Mouse (Mus musculus) neural tube, embryonic 13.5 days (tissue): ENCODE results near the gene Evi5. TPM values are rescaled to one million over a fixed set of nuclear protein-coding genes. Genes with fewer than 3 reads are reported as not detected.
"Not testable (repeated sequence)": the region's sequence is repeated elsewhere in the genome, so short reads cannot be mapped to it uniquely, and the experiment has no call there.

Experiments
- ATAC-seq: fragments of 200-750 bp; cut with Nextera tagmentation; 2 replicates; pipeline ENCODE4 v1.8.0; 2017; ENCODE audit warnings: low read depth, mild to moderate bottlenecking, moderate TSS enrichment, moderate library complexity
- H3K27ac ChIP-seq: fragments of 300-500 bp; sonication (generic); replicated peaks from 2 replicates; pipeline ENCODE4 v1.5.1; 2015; ENCODE audit warnings: moderate library complexity, mild to moderate bottlenecking, inconsistent platforms
- H3K27me3 ChIP-seq: fragments of 300-500 bp; sonication (generic); 2 replicates; pipeline ENCODE4 v1.6.1; 2015; ENCODE audit warnings: mild to moderate bottlenecking, inconsistent platforms
- H3K36me3 ChIP-seq: fragments of 300-500 bp; sonication (generic); 2 replicates; pipeline ENCODE4 v1.6.1; 2015; ENCODE audit warnings: mild to moderate bottlenecking, inconsistent platforms
- H3K4me1 ChIP-seq: fragments of 300-500 bp; sonication (generic); replicated peaks from 2 replicates; pipeline ENCODE4 v1.6.1; 2015; ENCODE audit warnings: inconsistent platforms
- H3K4me2 ChIP-seq: fragments of 300-500 bp; sonication (generic); 2 replicates; pipeline ENCODE4 v1.6.1; 2015; ENCODE audit warnings: inconsistent platforms, mild to moderate bottlenecking, moderate library complexity
- H3K4me3 ChIP-seq: fragments of 300-500 bp; sonication (generic); 2 replicates; pipeline ENCODE4 v1.5.1; 2015; ENCODE audit warnings: mild to moderate bottlenecking, inconsistent platforms
- H3K9ac ChIP-seq: fragments of 300-500 bp; sonication (generic); 2 replicates; pipeline ENCODE4 v1.6.1; 2015; ENCODE audit warnings: moderate library complexity, mild to moderate bottlenecking, inconsistent platforms
- H3K9me3 ChIP-seq: fragments of 300-500 bp; sonication (generic); 2 replicates; pipeline ENCODE4 v1.6.1; 2016; ENCODE audit warnings: inconsistent platforms
- WGBS: fragments of 180-500 bp; shearing (Covaris S2); methylation state at CpG from one replicate; pipeline ENCODE4 v1.1.7; 2015; 5-methylcytosine and 5-hydroxymethylcytosine counted together
- polyA plus RNA-seq: library from polyadenylated mRNA; unstranded; fragments of >200 nt; fragmentation: Nextera tagmentation; extraction: Ambion mirVana; gene quantifications from 2 replicates; pipeline ENCODE4 v1.2.1, GENCODE M21; 2015

Gene Evi5
- polyA plus RNA-seq, 1 experiment from 2014 or later = 56.1 TPM

GRCm38 (mm10) chr5:107900206-107901013 is 25.5 kb upstream of the Evi5 start, which contains the start of gene Rpl5:
Rpl5 (plus strand) TSS chr5:107900502.
- Histone ChIP-seq H3K4me3 (peak within 1 kb of the TSS; percentile 82), H3K4me1 (peaks cover 19% of the 10 kb centered on the region), H3K27ac (peak within 1 kb of the TSS; percentile 91), H3K9ac (peak within 1 kb of the TSS; percentile 93), H3K4me2 (peak within 1 kb of the TSS; percentile 87), H3K36me3 (peaks cover 31% of the 10 kb centered on the region), H3K9me3 (no peaks in the 10 kb centered on the region), H3K27me3 (no peaks in the 10 kb centered on the region)
- peak; percentile 98 for ATAC-seq
- 4% methylated on average over 65 of the region's 66 CpGs for WGBS

- WGBS = 70% methylated on average over 1 of the region's 1 CpGs
- no peaks in the 10 kb centered on the region for H3K9me3 ChIP-seq
- ATAC-seq = no peak
These were observed 21.4 kb upstream of the Evi5 start for GRCm38 (mm10) chr5:107896265-107896664.

DNA sequence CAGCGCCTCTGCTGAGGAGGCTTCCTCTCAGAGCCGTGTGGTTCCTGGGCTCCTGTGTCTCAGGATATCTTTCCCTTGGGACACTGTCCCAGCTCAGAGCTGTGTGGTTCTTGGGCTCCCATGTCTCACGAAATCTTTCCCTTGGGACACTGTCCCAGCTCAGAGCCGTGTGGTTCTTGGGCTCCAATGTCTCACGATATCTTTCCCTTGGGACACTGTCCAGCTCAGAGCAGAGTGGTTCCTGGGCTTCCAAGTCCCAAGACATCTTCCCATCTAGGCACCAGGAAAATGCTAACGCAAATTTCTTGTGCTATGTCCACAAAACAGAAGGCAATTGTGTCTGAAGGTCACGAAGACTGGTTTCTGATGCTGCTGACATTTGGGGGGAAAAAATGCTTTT is 19.8 kb upstream of the Evi5 start:
- WGBS = 69% methylated on average over 7 of the region's 7 CpGs
- no peaks in the 10 kb centered on the region for H3K9me3 ChIP-seq
- H3K4me1 ChIP-seq = no peaks in the 10 kb centered on the region
- no peak overlapping the region for H3K4me2 ChIP-seq
- ATAC-seq = no peak
- H3K4me3 ChIP-seq = no peak overlapping the region
- H3K27ac ChIP-seq = no peak overlapping the region
- H3K27me3 ChIP-seq = no peaks in the 10 kb centered on the region
- H3K9ac ChIP-seq = no peak overlapping the region
- no peaks in the 10 kb centered on the region for H3K36me3 ChIP-seq

More at GRCm38 (mm10) chr5:107896265-107896664, 21.4 kb upstream of the Evi5 start:
- H3K4me2 ChIP-seq = no peak overlapping the region
- no peaks in the 10 kb centered on the region for H3K36me3 ChIP-seq
- H3K4me1 ChIP-seq = peaks cover under 1% of the 10 kb centered on the region; the same call in 1 of the 2 replicates
- no peaks in the 10 kb centered on the region for H3K27me3 ChIP-seq
- H3K4me3 ChIP-seq = no peak overlapping the region
- H3K27ac ChIP-seq = no peak overlapping the region
- H3K9ac ChIP-seq = no peak overlapping the region

DNA sequence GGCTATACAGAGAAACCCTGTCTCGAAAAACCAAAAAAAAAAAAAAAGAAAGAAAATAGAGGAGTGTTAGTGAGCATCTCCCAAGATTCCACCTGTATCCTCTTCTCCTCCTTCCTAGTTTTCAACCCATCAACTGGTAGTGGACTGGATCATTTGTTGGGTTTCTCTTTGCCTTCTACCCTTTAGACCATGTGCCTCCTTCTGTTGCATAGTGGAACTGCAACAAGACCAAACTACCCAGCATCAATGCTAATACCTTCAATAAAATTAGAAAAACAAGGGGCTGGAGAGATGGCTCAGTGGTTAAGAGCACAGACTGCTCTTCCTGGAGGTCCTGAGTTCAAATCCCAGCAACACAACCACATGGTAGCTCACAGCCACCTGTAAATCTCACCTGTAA is 16.6 kb upstream of the Evi5 start:
- not testable (repeated sequence) for H3K4me2 ChIP-seq, H3K36me3 ChIP-seq, H3K9me3 ChIP-seq, H3K27me3 ChIP-seq, H3K9ac ChIP-seq, H3K4me1 ChIP-seq, ATAC-seq, H3K4me3 ChIP-seq, H3K27ac ChIP-seq
- WGBS = 40% methylated on average over 1 of the region's 1 CpGs

- Histone ChIP-seq H3K9me3 (no peaks in the 10 kb centered on the region), H3K4me3 (no peak overlapping the region), H3K4me2 (no peak overlapping the region), H3K36me3 (no peaks in the 10 kb centered on the region), H3K27me3 (no peaks in the 10 kb centered on the region), H3K4me1 (no peaks in the 10 kb centered on the region), H3K9ac (no peak overlapping the region), H3K27ac (no peak overlapping the region)
- 68% methylated on average over 9 of the region's 9 CpGs for WGBS
- ATAC-seq = no peak
These were observed 15.3 kb upstream of the Evi5 start for GRCm38 (mm10) chr5:107889994-107890888.

DNA sequence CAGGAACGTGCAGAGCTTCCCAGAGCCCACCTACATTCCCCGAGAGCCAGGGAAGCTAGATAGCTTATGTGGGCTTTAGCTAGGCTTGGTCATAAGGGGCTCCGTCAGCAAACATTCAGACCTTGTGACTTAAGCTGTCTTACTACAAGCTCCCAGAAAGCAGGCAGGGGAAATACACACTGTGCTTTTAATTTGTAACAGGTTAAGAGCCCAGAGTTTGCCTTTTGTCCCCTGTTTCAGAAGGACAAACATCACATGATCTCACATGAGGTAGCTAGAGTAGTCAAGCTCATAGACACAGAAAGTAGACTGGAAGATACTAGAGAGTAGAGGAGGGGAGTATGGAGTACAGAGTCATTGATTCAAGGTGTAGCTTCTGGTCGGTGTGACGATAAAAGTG is 5.8 kb upstream of the Evi5 start:
- H3K4me2 ChIP-seq = no peak overlapping the region

GRCm38 (mm10) chr5:107877053-107877452 is 2.1 kb upstream of the Evi5 start:
- H3K4me1 ChIP-seq = no peaks in the 10 kb centered on the region
- H3K27me3 ChIP-seq = no peaks in the 10 kb centered on the region
- no peak overlapping the region for H3K4me3 ChIP-seq
- 85% methylated on average over 1 of the region's 1 CpGs for WGBS
- H3K36me3 ChIP-seq = no peaks in the 10 kb centered on the region
- H3K4me2 ChIP-seq = no peak overlapping the region
- no peak for ATAC-seq
- H3K9me3 ChIP-seq = no peaks in the 10 kb centered on the region
- no peak overlapping the region for H3K27ac ChIP-seq
- H3K9ac ChIP-seq = no peak overlapping the region

More for the DNA sequence above, 5.8 kb upstream of the Evi5 start:
- Histone ChIP-seq H3K9me3 (no peaks in the 10 kb centered on the region), H3K9ac (no peak overlapping the region), H3K36me3 (no peaks in the 10 kb centered on the region), H3K4me3 (no peak overlapping the region), H3K4me1 (no peaks in the 10 kb centered on the region), H3K27ac (no peak overlapping the region), H3K27me3 (no peaks in the 10 kb centered on the region)
- 84% methylated on average over 5 of the region's 5 CpGs for WGBS
- no peak for ATAC-seq

DNA sequence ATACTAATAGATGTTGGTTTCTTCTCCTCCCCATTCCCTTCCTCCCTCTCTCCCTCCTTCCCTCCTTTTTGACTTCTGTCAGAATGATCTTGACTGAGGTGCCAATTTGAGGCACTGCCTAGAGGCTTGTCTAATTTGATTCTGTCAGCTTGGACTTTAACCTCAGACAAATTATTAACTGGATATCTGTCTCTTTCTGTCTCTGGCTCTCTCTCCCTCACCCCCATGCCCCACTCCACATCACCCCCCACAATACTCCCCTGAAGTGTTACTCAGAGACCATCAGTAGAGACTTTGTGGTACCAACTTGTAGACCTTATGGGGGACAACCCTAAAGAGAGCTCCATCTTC is 329 bp upstream of the Evi5 start:
- no peaks in the 10 kb centered on the region for H3K36me3 ChIP-seq
- no peak overlapping the region for H3K4me3 ChIP-seq
- no peak overlapping the region for H3K4me2 ChIP-seq
- 0 out of 2 replicates have a peak, but pooled peaks cover 3% of the 10 kb centered on the region for H3K27me3 ChIP-seq
- no peaks in the 10 kb centered on the region for H3K4me1 ChIP-seq
- no peak for ATAC-seq
- H3K9me3 ChIP-seq = no peaks in the 10 kb centered on the region
- no peak overlapping the region for H3K27ac ChIP-seq
- H3K9ac ChIP-seq = no peak overlapping the region

DNA sequence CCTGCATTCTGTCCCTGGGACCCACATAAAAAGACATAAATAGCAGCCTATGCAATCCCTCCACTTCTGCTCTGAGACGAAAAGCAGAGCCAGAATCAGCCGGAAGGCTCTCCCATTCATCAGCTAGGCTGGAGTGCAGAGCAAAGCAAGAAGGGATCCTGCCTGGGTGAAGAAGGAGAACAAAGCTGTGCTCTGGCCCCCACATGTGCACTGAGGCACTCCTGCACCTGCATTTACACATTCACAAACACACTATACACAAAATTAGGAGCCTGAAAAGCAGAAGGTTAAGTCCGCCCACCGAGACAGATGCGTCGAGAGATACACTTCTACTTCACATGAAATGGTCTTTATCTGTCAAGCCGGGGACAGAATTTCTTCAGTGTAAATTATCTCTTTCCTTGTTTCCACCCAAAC is 1.0 kb downstream of the Evi5 start:
- WGBS = 66% methylated on average over 7 of the region's 7 CpGs
- no peak overlapping the region for H3K4me2 ChIP-seq
- no peak for ATAC-seq
- no peaks in the 10 kb centered on the region for H3K9me3 ChIP-seq
- 0 out of 2 replicates have a peak, but pooled peaks cover 3% of the 10 kb centered on the region for H3K27me3 ChIP-seq
- H3K4me1 ChIP-seq = no peaks in the 10 kb centered on the region
- no peak overlapping the region for H3K9ac ChIP-seq
- no peaks in the 10 kb centered on the region for H3K36me3 ChIP-seq
- no peak overlapping the region for H3K27ac ChIP-seq
- no peak overlapping the region for H3K4me3 ChIP-seq

DNA sequence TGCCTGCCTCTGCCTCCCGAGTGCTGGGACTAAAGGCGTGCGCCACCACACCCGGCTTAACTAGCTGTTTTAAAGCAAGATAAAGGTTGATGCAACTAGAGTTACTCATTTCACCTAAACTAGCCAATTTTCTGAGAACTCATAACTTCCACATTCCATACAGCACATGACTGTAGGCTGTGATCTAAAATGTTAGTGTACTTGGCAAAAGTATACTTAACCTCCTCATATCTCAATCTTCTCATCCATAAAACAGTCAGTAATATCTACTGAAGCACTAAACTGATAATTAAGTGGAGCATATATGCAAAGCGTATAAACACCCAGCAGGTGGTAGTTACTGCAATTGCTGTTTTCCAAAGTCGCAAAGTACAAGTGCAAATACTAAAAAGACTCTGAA is 1.6 kb downstream of the Evi5 start:
- H3K36me3 ChIP-seq = no peaks in the 10 kb centered on the region
- no peak overlapping the region for H3K4me3 ChIP-seq
- no peak overlapping the region for H3K4me2 ChIP-seq
- no peaks in the 10 kb centered on the region for H3K9me3 ChIP-seq
- 0 out of 2 replicates have a peak, but pooled peaks cover 3% of the 10 kb centered on the region for H3K27me3 ChIP-seq
- H3K27ac ChIP-seq = no peak overlapping the region
- WGBS = 87% methylated on average over 6 of the region's 6 CpGs
- ATAC-seq = no peak
- no peak overlapping the region for H3K9ac ChIP-seq
- no peaks in the 10 kb centered on the region for H3K4me1 ChIP-seq

DNA sequence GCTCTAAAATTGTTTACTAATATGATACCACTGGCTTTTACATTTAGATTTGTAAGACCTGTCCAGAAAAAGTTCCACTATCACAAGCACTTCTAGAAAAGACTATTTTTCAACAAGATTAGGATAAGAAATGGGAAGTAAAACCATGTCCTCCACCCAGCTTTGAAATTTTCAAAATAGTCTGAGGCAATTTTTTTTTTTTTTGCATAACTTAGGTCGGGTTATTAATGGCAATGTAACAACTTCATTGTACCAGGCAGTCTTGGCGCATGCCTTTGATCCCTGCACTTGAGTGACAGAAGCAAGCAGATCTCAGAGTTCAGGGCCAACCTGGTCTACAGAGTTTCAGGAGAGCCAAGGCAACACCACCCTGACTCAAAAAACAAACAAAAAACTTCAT is 5.2 kb downstream of the Evi5 start:
- H3K4me2 ChIP-seq = no peak overlapping the region; the same call in 1 of the 2 replicates
- WGBS = 65% methylated on average over 2 of the region's 2 CpGs
- no peak for ATAC-seq

DNA sequence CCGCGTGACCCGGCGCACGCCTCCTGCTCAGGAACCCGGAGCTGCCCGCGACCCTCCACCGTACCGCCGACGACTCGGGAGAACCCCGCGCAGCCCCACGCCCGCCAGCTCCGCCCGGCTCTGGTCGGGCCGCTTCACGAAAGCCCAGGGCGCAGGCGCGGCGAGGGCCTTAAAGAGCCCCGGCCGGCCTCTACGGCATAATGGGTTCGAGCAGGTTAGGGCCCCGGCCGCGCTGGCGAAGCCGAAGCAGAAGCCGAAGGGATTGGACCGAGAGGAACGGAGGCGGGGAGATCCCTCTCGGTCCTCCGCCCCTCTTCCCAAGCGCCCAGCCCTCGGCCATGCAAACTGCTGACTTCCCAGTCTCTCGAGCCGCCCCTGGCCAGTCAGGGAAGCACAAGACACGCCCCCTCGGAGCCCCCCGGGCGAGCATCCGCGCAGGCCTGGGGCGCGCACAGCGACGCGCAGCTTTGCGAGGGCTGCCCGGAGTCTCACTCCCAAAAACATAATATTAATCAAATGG is 5.9 kb downstream of the Evi5 start:
- H3K9me3 ChIP-seq = no peaks in the 10 kb centered on the region
- peak overlapping the region; percentile 92 for H3K27ac ChIP-seq
- peak overlapping the region; percentile 90 for H3K9ac ChIP-seq
- peak overlapping the region; percentile 87 for H3K4me3 ChIP-seq
- peak; percentile 98 for ATAC-seq
- under 1% methylated on average over 58 of the region's 58 CpGs for WGBS
- no peaks in the 10 kb centered on the region for H3K36me3 ChIP-seq
- H3K27me3 ChIP-seq = 0 out of 2 replicates have a peak, but pooled peaks cover 3% of the 10 kb centered on the region
- peaks cover 19% of the 10 kb centered on the region for H3K4me1 ChIP-seq
- H3K4me2 ChIP-seq = peak overlapping the region; percentile 67

More for the DNA sequence above, 5.2 kb downstream of the Evi5 start:
- H3K36me3 ChIP-seq = no peaks in the 10 kb centered on the region
- no peak overlapping the region for H3K27ac ChIP-seq
- no peak overlapping the region for H3K9ac ChIP-seq
- H3K9me3 ChIP-seq = no peaks in the 10 kb centered on the region
- H3K4me1 ChIP-seq = peaks cover 19% of the 10 kb centered on the region
- no peak overlapping the region for H3K4me3 ChIP-seq
- H3K27me3 ChIP-seq = 0 out of 2 replicates have a peak, but pooled peaks cover 3% of the 10 kb centered on the region
